In genomic region chr15:100460942-100461341, GRCm38 (mm10) we compare ENCODE assay signal across 7 mouse cellular contexts. TPM values are rescaled to one million over a fixed set of nuclear protein-coding genes. Genes with fewer than 3 reads are reported as not detected.
A peak's percentile ranks its signal among the peaks of the same experiment; 100 is the strongest.
DNase-seq lines count a peak whose midpoint lies in the region; ATAC-seq lines count a peak whose summit lies in the region.

No protein-coding gene starts in this region.

- 8% methylated on average over 12 of the region's 12 CpGs for WGBS in heart, embryonic 15.5 days
- 8% methylated on average over 12 of the region's 12 CpGs for WGBS in large intestine, adult 2 months
- WGBS in midbrain, embryonic 15.5 days = 11% methylated on average over 12 of the region's 12 CpGs

- H3K36me3 ChIP-seq in heart, embryonic 15.5 days = no peaks in the 10 kb centered on the region
- no peaks in the 10 kb centered on the region for H3K36me3 ChIP-seq in midbrain, embryonic 15.5 days (replicated peaks)

- ATAC-seq in CD4-positive, CD25-positive, alpha-beta regulatory T cell, adult 4 months = peak; percentile 73
- ATAC-seq in heart, embryonic 15.5 days (replicated peaks; ENCODE audit: insufficient number of reproducible peaks, insufficient read depth, low FRiP score, low read depth) = peak; percentile 63; the same call in 1 of the 2 replicates
- ATAC-seq in midbrain, embryonic 15.5 days (replicated peaks) = no peak

- no peak overlapping the region for H3K4me3 ChIP-seq in heart, embryonic 15.5 days
- no peak overlapping the region for H3K4me3 ChIP-seq in midbrain, embryonic 15.5 days

- peak overlapping the region; percentile 31 for H3K4me2 ChIP-seq in heart, embryonic 15.5 days
- H3K4me2 ChIP-seq in midbrain, embryonic 15.5 days = 0 out of 2 replicates have a peak overlapping the region, but pooled peaks have one; percentile 6

- DNase-seq in adrenal gland, postnatal 10 days = peak; percentile 63
- peak; percentile 45 for DNase-seq in large intestine, adult 2 months (ENCODE audit: low read depth, low spot score)
- DNase-seq in cerebellum, adult 11-12 months = no peak
- DNase-seq in ovary, postnatal 10 days (ENCODE audit: low spot score) = no peak

- H3K4me1 ChIP-seq in heart, embryonic 15.5 days (replicated peaks) = peaks cover 6% of the 10 kb centered on the region; the same call in 1 of the 2 replicates
- H3K4me1 ChIP-seq in midbrain, embryonic 15.5 days = no peaks in the 10 kb centered on the region

- no peaks in the 10 kb centered on the region for H3K9me3 ChIP-seq in heart, embryonic 15.5 days (replicated peaks)
- no peaks in the 10 kb centered on the region for H3K9me3 ChIP-seq in midbrain, embryonic 15.5 days

- peaks cover 3% of the 10 kb centered on the region; the same call in 1 of the 2 replicates for H3K27me3 ChIP-seq in heart, embryonic 15.5 days
- 0 out of 2 replicates have a peak, but pooled peaks cover 5% of the 10 kb centered on the region for H3K27me3 ChIP-seq in midbrain, embryonic 15.5 days (replicated peaks)

- H3K27ac ChIP-seq in heart, embryonic 15.5 days = no peak overlapping the region
- H3K27ac ChIP-seq in midbrain, embryonic 15.5 days = no peak overlapping the region

- no peak overlapping the region for H3K9ac ChIP-seq in heart, embryonic 15.5 days
- no peak overlapping the region for H3K9ac ChIP-seq in midbrain, embryonic 15.5 days

RNA-seq across cellular contexts. Expression of gene Letmd1, which starts 7.9 kb away (rescaled TPM):
- polyA plus RNA-seq in CD4-positive, CD25-positive, alpha-beta regulatory T cell, adult 4 months (2017; shearing (Covaris generic)) = 10 to 100 TPM; 52.3 to 82.7 TPM
- total RNA-seq in adrenal gland, postnatal 10 days (2021) = 100 to 1,000 TPM; 298 to 353 TPM
- polyA plus RNA-seq in heart, embryonic 15.5 days (2015; fragmentation: Nextera tagmentation; extraction: Ambion mirVana) = 11.6 and 16.4 TPM in 2 replicates
- polyA plus RNA-seq in large intestine, adult 2 months (2012; rRNA removed) = 30.1 and 36.7 TPM in 2 replicates
- polyA plus RNA-seq in midbrain, embryonic 15.5 days (2015; fragmentation: Nextera tagmentation; extraction: Ambion mirVana) = 57.0 and 59.5 TPM in 2 replicates

RNA-seq across cellular contexts. Expression of gene Csrnp2, which starts 34.3 kb away (rescaled TPM):
- polyA plus RNA-seq in CD4-positive, CD25-positive, alpha-beta regulatory T cell, adult 4 months (2017; shearing (Covaris generic)) = 1 to 10 TPM; 1.8 to 2.5 TPM
- 1 to 10 TPM; 4.4 to 5.5 TPM for total RNA-seq in adrenal gland, postnatal 10 days (2021)
- polyA plus RNA-seq in heart, embryonic 15.5 days (2015; fragmentation: Nextera tagmentation; extraction: Ambion mirVana) = 6.8 and 8.2 TPM in 2 replicates
- polyA plus RNA-seq in large intestine, adult 2 months (2012; rRNA removed) = 1.3 and 1.4 TPM in 2 replicates
- 53.5 and 55.7 TPM in 2 replicates for polyA plus RNA-seq in midbrain, embryonic 15.5 days (2015; fragmentation: Nextera tagmentation; extraction: Ambion mirVana)

RNA-seq across cellular contexts. Expression of gene Slc11a2, which starts 36.1 kb away (rescaled TPM):
- 10 to 100 TPM; 31.4 to 39.1 TPM for polyA plus RNA-seq in CD4-positive, CD25-positive, alpha-beta regulatory T cell, adult 4 months (2017; shearing (Covaris generic))
- 10 to 100 TPM; 60.6 to 72.7 TPM for total RNA-seq in adrenal gland, postnatal 10 days (2021)
- polyA plus RNA-seq in heart, embryonic 15.5 days (2015; fragmentation: Nextera tagmentation; extraction: Ambion mirVana) = 11.6 and 14.9 TPM in 2 replicates
- polyA plus RNA-seq in large intestine, adult 2 months (2012; rRNA removed) = 42.1 and 56.1 TPM in 2 replicates
- polyA plus RNA-seq in midbrain, embryonic 15.5 days (2015; fragmentation: Nextera tagmentation; extraction: Ambion mirVana) = 28.0 and 31.0 TPM in 2 replicates

RNA-seq across cellular contexts. Expression of gene Gm5475, which starts 39.0 kb away (rescaled TPM):
- not detected for polyA plus RNA-seq in CD4-positive, CD25-positive, alpha-beta regulatory T cell, adult 4 months (2017; shearing (Covaris generic))
- total RNA-seq in adrenal gland, postnatal 10 days (2021) = under 1 TPM in 1 of 2 experiments, not detected in 1; 0.09 TPM
- 0.09 TPM in 1 of 2 replicates, not detected in the other for polyA plus RNA-seq in heart, embryonic 15.5 days (2015; fragmentation: Nextera tagmentation; extraction: Ambion mirVana)
- 0.07 and 0.18 TPM in 2 replicates for polyA plus RNA-seq in large intestine, adult 2 months (2012; rRNA removed)
- polyA plus RNA-seq in midbrain, embryonic 15.5 days (2015; fragmentation: Nextera tagmentation; extraction: Ambion mirVana) = 0.09 TPM in 2 replicates

Comparison
In these comparisons a context has a peak if more than half of its experiments do, and no peak if none do; other contexts are left out.
1. DNase-seq: peak in adrenal gland, postnatal 10 days (single experiment) and large intestine, adult 2 months (single experiment); none in cerebellum, adult 11-12 months (single experiment) and ovary, postnatal 10 days (single experiment).